Mouse (Mus musculus) left cerebral cortex, adult 2 months (tissue): ENCODE data around the gene Obsl1. TPM values are rescaled to one million over a fixed set of nuclear protein-coding genes. Genes with fewer than 3 reads are reported as not detected.

Source experiments
- DNase-seq, 2 experiments: peaks; one replicate each; pipeline ENCODE4 v3.0.0; 2021 to 2022; ENCODE audit warnings: low spot score in 2 of 2, mixed read lengths in 1 of 2; ENCODE audit errors: extremely low spot score in 1 of 2
- H3K27ac ChIP-seq: fragments of 200-600 bp; 2 replicates; pipeline ENCODE4 v1.8.1; 2022
- H3K4me3 ChIP-seq: fragments of 200-600 bp; 2 replicates; pipeline ENCODE4 v1.8.1; 2022
- CTCF ChIP-seq: fragments of 200-600 bp; IDR thresholded peaks from 2 replicates; pipeline ENCODE4 v1.8.1; 2022; ENCODE audit warnings: antibody characterized with exemption, mild to moderate bottlenecking, moderate library complexity
- intact Hi-C: fragments of 180-260 bp; cut with DNase I; formaldehyde crosslinking; loops from one replicate; pipeline ENCODE4 v1.15.1; 2025
- total RNA-seq, 2 experiments: library from RNA; stranded (reverse); gene quantifications; 2 replicates each; pipeline ENCODE4 v1.2.3; 2021

Gene Obsl1
- total RNA-seq, 2 experiments from 2014 or later, result 29.3 to 29.8 TPM

- TF ChIP-seq CTCF, result no peak
- no peak for DNase-seq
- Histone ChIP-seq H3K27ac (no peak overlapping the region), H3K4me3 (no peak overlapping the region)
- intact Hi-C loops, result no loop called here
Observed at GRCm38 (mm10) chr1:75516703-75517380, 10.6 kb upstream of the Obsl1 start.

DNA sequence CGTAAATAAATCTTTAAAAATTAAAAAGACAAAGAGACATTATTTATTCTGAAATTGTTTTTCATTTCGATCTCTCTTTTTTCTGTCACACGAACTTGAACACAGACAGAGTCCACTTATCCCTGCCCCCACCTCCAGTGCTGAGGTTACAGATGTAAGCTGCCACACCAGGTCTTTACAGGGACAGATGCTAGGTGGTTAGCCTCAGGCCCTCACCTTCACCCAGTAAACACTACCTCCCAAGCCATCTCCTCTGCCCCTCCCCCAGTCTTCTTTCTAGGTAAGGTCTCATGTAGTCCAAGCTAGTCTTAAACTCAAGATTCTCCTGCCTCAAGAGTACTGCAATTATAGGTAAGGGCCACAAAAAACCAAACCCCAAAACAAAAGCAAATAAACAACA lies 6.3 kb upstream of the Obsl1 start:
- intact Hi-C loops, result no loop called here
- no peak for DNase-seq
- no peak for TF ChIP-seq CTCF

DNA sequence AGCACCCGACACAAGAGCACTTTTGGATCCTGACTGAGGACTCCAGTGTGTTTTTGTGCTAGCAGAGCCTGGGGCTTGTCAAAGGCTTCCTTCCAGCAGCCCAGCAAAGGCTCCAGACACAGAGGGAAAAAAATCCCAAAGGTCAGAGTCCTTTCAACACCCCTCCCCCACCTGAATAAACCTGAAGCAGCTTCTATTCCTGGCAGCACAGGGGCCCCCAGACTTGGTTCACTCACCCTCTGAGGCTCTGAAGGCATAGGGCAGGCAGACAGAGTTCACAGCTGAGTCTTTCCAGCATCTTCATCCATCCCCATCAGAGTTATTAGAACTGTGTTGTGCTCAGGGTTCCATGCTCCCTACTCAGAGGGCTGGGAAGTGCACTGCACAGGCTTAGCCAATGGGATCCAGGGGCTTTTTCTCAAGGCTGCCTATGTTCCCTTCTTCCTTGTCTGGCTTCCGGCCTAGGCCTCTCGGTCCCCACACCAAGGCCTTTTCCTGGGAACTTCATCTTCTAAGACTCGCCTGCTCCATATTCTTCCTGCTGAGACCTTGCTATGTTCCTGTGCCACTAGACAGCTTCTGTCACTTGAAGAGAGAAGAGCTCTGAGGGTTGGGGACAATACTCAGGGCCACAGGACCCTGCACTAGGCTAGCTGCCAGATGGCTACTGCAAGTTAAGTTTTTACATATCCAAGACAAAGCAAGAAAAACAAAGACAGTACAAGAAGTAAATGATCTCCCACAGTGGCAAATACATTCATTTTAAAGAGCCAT lies 5.4 kb upstream of the Obsl1 start:
- Histone ChIP-seq H3K4me3 (no peak overlapping the region), H3K27ac (no peak overlapping the region)
- TF ChIP-seq CTCF, result no peak
- no peak for DNase-seq
- intact Hi-C loops, result no loop called here

More for the DNA sequence above, 6.3 kb upstream of the Obsl1 start:
- H3K4me3 ChIP-seq, result no peak overlapping the region
- H3K27ac ChIP-seq, result no peak overlapping the region

DNA sequence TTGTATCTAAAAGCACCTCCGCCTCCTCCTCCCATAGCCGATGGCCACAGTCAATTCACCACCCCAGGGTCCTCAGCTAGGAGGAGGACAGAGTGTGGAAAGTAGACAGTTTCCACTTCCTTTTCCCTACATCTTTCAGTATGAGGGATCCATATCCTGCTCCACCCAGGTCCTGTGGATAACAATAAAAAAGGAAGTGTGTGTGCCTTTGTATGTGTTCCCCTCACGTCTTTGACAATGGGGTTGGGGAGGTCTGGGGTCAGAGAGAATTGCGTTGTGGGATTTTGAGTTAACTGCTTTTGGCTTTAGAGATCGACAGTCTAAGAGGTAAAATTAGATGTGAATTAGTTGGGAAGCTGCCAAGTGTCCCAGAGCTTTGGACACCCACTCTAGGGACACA lies 3.9 kb upstream of the Obsl1 start:
- intact Hi-C loops, result no loop called here

DNA sequence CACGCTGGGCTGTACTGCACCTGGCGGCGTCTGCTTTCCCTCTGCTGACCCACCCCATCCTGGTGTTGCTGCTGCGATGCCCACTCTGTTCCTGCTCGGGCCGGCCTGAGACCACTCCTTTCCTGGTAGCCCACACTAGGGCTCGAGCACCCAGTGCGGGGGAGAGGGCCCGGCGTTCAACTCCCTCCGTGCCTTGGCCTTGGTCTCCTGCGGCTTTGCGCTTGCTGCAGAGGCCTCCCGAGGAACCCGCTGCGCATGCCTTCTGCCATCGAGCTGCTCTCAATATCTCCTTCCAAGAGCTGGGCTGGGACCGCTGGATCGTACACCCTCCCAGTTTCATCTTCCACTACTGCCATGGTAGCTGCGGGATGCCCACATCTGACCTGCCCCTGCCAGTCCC lies 3.3 kb upstream of the Obsl1 start:
- TF ChIP-seq CTCF, result no peak
- Histone ChIP-seq H3K4me3 (no peak overlapping the region), H3K27ac (no peak overlapping the region)
- intact Hi-C loops, result loop anchor here (5.0 kb wide), 1 partner anchor 38 kb away; the partner anchor contains the start of gene Slc4a3
- no peak for DNase-seq

More for the DNA sequence above, 3.9 kb upstream of the Obsl1 start:
- no peak overlapping the region for H3K27ac ChIP-seq
- H3K4me3 ChIP-seq, result no peak overlapping the region
- no peak for DNase-seq
- TF ChIP-seq CTCF, result no peak

DNA sequence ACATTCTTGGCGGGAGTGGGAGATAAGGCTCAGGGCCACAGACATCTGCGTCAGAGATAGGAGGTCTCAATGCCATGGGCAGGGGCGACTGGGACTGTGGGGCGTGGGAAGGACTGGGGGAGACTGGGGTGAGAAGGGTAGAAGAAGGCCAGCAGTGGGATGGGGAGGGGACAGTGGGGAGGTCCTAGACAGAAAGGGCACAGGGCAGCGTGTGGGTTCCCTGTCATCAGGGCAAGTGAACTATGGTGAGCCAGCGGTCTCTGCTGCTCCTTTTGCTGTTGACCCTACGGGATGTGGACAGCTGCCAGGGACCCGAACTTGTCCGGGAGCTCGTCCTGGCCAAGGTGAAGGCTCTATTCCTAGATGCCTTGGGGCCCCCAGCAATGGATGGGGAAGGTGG lies 754 bp upstream of the Obsl1 start, which contains the start of gene Inha:
Gene Inha (plus strand): TSS at position 72 of the 400 bp plus-strand sequence.
- DNase-seq, result no peak
- intact Hi-C loops, result loop anchor here (5.0 kb wide), 1 partner anchor 40 kb away; the partner anchor contains the start of gene Slc4a3
- TF ChIP-seq CTCF, result no peak
- peak within 1 kb of the TSS; percentile 86 for H3K4me3 ChIP-seq
- peak within 1 kb of the TSS; percentile 95 for H3K27ac ChIP-seq

GRCm38 (mm10) chr1:75505159-75505955 lies 895 bp downstream of the Obsl1 start:
- H3K27ac ChIP-seq, result peak overlapping the region; percentile 95
- no peak for TF ChIP-seq CTCF
- intact Hi-C loops, result loop anchor here (1.0 to 5.0 kb wide), 3 partner anchors 25 to 83 kb away; partner anchors contain the start of gene Slc4a3
- DNase-seq, result peak; percentile 83 to 86
- peak overlapping the region; percentile 86 for H3K4me3 ChIP-seq

DNA sequence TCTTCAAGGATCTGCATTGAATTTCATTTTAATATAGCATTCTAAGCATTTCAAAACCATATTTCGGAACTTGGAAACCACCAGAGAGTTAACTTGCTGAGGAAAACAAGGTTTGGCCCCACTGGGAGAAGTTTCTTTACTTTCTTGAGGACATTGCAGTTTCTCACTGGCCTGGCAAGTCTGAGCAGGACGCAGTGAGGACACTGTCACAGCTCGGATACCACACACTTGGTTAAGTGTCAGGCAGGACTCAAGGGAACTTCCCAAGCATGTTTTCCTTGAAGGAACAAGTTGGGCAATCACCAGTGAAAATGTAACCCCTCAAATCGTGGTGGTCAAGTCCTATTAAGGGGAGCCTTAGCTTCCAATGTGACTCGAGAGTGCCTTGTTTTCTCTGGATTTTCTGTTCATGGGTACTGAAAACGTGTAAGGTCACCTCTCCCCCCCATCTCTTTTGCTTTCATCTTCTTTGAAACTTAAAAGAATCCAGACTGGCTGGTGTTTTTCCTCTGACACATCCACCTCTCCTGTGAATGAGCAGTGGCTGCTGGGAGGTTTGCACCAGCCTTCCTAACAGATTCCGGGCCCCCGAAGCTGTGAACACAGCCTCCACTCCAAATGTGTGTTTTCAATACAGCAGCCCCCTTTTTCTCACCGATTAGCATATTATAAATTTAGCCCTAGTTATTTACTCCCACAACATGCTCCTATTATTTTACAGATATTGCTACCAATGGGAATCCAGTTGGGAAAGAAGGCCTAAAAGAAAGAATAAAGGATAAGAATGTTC lies 1.8 kb downstream of the Obsl1 start:
- DNase-seq, result peak in 1 of 2 experiments; percentile 50
- Histone ChIP-seq H3K27ac (peak overlapping the region; percentile 95), H3K4me3 (peak overlapping the region; percentile 86)
- intact Hi-C loops, result loop anchor here (1.0 to 5.0 kb wide), 3 partner anchors 24 to 84 kb away; partner anchors contain the start of gene Slc4a3
- no peak for TF ChIP-seq CTCF

GRCm38 (mm10) chr1:75503651-75503980 lies 2.6 kb downstream of the Obsl1 start:
- DNase-seq, result no peak
- no peak overlapping the region for H3K4me3 ChIP-seq
- intact Hi-C loops, result no loop called here
- H3K27ac ChIP-seq, result no peak overlapping the region
- no peak for TF ChIP-seq CTCF

DNA sequence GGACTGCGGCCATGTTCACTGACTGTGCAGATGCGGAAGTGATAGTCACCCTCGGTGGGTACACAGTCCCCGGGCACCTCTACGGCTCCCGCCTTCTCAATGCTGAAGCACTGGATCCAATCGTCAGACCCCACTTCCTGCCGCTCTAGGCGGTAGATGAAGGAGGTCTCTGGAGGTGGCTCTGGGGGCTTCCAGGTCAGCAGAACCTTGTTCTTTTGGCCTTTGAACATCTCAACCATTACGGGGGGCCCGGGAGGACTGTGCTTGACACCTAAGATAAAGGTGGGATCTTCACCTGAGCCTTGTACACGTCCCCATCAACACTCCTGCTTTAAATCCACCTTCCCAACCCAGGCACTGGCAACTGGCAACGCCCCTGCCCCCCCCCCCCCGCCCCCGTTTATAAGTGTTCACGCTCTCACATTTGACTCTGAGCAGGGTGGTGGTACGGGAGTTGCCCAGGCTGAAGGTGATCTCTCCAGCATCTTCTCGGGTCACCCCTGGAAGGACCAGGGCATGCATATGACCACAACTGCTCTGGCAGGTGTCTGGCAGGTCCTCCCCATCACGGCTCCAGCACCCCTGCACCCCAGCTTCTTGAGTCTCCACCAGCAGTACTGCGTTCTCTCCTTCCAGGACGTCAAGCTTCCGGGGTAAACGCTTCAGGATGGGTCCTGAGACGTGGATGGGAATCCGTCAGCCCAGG lies 3.2 kb downstream of the Obsl1 start:
- DNase-seq, result no peak
- H3K27ac ChIP-seq, result no peak overlapping the region
- H3K4me3 ChIP-seq, result no peak overlapping the region
- intact Hi-C loops, result no loop called here
- no peak for TF ChIP-seq CTCF
